Mouse (Mus musculus) heart, postnatal 25 days (tissue): ENCODE measurements at regions not wholly inside any gene's neighbourhood (a gene's known extent, or its start where the extent isn't known, plus 50 kb on each side); places are given as distances from the start of the nearest gene placed in this dataset.

Experiments
- DNase-seq: peaks from one replicate; pipeline ENCODE4 v3.0.0; 2022; ENCODE audit warnings: low spot score
- intact Hi-C: fragments of 180-260 bp; cut with DNase I; formaldehyde crosslinking; loops from one replicate; pipeline ENCODE4 v1.15.1; 2025

DNA sequence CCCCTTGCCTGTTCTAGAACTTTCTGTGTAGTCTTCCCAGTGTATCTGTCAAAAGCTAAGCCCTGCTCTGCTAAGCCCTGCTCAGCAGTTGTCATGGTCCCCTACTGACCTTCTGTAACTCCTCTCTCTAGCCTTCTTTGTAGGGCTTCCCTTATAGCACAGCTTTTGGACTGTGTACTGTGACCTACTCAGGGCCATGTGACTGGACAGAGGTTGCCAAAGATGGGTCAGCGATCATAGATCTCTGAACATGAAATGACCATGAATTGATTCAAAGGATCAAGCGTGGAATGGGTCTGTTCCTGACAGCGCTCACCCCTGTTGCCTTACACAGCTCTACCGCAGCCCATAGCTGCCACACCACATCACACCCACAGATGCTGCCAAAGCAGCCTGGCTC is 294.3 kb downstream of the Sox9 start:
- intact Hi-C loops: no loop called here
- no peak for DNase-seq

- intact Hi-C loops: no loop called here
- DNase-seq: no peak
Observed at GRCm38 (mm10) chr11:113080311-113080710, 298.3 kb downstream of the Sox9 start.

DNA sequence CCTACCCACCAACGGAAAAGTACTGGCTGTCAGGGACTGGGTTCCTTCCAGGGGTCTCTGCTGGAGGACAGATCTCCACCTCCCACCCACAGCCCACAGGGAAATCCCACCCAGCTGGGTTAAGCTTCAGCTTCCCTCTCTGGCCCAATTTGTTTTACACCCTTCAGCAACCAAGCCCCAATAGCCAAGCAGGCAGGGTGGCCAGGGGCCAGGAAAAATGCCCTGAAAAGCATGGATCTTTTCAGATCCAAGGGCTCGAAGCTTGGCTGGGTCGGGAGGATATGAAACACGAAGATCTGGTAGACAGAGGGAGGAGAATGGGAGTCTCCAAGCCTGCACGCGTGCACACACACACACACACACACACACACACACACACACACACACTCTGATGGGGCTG is 302.4 kb downstream of the Sox9 start:
- intact Hi-C loops: no loop called here
- no peak for DNase-seq

DNA sequence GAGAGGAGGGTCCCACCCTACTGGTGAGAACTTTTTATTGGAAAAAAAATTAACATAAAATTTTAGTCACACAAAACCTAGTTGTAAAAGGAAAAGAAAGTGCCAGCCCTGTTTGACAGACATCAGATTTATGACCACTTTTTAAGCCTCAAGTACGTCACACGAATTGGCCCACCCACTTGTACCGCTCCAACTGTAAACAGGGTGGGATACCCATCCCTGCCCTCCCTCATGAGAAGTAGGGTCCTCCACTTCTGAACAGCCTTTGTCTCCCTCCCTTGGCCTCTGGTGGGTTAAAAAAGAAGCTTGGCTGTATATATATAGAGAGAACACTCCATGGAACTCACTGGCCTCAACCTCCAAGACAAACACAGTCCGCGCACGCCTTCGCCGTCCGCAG is 303.5 kb downstream of the Sox9 start:
- intact Hi-C loops: no loop called here
- DNase-seq: no peak

DNA sequence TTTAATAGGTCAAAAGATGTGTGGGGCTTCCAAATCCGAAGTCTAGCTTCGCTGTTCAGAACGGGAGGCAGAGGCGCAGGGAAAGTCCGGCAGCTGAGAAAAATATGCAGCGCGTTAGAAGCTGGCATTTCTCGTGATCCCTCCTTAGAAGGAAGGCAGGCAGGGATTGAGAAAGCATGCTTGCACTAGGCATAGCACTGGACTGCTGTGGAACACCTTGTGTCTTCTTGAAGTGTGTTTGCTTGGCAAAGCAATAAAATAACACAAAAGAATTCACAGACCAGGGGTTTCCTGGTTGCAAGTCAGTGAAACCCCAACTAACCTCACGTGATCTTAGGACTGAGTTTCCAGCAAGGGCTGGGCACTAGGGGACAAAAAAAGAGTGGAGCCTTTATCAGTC is 305.1 kb downstream of the Sox9 start:
- no peak for DNase-seq
- intact Hi-C loops: no loop called here

DNA sequence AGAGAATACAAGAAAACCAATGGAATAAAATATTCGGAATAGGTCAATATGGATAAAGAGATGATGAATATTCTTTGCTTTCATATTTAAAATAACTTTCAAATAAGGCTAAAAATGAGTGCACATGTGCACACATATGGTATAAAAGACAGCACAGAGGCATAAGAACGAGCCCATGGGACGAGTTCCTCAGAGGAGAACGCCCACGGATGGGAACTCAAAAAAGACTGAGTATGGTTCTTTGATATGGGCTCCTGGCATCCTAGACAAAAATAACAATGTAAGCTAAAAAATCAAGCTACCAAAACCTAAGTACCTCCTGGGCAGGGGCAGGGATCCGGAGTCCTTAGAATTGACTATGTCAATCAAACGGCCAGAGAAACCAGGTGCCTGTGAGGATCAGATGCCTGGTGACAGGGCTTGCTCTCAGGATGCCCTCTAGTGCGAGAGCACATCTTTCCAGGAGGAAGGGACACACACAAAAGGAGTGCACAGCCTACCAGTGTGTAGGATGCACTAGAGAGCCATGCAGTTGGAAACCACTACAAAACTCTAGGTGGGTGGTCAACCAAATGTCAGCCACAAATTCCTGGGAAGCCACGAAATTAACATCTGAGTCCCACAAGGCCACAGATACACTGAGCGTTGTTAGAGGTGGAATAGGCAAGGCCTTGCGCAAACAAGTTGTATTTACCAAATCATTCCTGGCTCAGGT is 307.8 kb downstream of the Sox9 start:
- intact Hi-C loops: no loop called here
- DNase-seq: no peak

DNA sequence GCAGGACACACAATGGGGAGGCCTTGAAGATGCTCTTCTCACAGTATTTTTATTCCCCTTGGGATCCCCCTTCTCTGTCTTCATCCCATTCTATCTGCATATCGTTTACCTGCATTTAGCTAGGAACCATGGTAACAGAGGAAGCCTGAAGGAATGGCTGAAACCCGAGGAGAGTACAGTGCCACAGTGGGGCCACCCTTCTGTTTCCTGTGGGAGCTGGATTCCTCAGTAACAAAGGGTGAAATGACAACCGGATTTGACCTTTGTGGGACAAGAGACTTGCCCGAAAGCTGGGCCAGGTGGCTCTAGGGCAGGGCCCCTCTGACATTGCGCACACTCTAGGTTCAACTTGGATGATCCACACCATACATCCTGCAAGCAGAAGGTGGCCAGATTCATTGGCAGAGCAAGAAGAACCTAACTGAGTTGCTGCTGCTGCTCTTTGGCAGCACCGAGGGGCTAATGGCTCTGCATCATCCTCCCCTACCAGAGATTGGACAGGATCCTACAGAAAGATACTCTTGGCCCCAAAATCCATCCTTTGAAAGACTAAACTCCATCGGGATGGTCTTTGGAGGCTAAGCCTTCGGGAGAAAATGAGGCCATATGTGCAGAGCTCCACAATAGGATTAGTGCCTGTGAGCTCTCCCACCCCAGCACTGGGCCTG is 310.0 kb downstream of the Sox9 start:
- intact Hi-C loops: no loop called here
- DNase-seq: no peak

DNA sequence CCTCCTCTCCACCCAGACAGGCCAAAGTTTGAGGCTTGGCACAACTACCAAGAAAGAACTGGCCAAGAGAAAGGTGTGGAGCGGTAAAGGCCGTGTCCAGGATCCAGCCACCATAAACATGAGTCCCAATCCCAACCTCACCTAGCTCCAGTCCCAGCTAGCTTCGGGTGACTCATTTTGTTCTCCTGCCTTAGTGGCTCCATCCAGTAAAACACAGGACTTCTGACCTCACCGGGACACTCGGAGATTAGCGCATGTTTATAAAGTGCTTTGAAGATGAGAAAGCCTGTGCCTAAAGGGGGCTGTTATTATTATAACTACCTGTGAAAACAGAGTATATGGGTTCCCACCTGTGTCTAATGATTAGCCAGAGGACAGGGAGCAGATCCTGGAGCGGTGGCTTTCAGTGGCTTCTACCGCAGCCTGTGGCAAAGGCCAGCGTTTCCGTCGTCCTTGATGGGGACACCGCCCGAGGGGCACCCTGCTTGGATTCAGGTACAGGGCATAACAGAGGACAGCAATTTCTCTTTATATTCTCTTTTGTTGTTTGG is 311.9 kb downstream of the Sox9 start:
- no peak for DNase-seq
- intact Hi-C loops: no loop called here

GRCm38 (mm10) chr11:113095625-113096024 is 313.6 kb downstream of the Sox9 start:
- no peak for DNase-seq
- intact Hi-C loops: no loop called here

DNA sequence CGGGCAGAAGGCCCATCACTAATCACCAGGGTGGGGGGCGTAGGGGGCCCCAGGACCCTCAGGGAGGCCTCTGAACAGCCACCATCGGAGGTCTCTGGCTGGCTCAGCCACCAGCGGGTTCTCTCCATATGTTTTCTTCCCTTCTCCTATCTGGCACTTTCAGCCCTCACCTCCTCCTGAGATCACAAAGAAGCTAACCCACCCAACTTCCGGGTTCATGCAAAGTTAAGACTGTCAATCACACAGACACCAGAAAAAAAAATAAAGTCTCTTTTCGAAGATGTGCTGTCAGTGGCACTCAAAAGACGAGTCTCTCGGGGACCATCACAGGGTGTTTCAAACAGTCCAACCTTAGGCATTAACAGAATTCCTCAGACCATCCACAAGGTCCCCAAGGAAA is 314.2 kb downstream of the Sox9 start:
- intact Hi-C loops: no loop called here
- DNase-seq: no peak

- intact Hi-C loops: no loop called here
- no peak for DNase-seq
Observed at GRCm38 (mm10) chr11:113098360-113098759, 316.3 kb downstream of the Sox9 start.

GRCm38 (mm10) chr11:113100800-113101199 is 318.8 kb downstream of the Sox9 start:
- no peak for DNase-seq

GRCm38 (mm10) chr11:113101534-113101933 is 319.5 kb downstream of the Sox9 start:
- DNase-seq: peak; percentile 11
- intact Hi-C loops: no loop called here

More at GRCm38 (mm10) chr11:113100800-113101199, 318.8 kb downstream of the Sox9 start:
- intact Hi-C loops: no loop called here

DNA sequence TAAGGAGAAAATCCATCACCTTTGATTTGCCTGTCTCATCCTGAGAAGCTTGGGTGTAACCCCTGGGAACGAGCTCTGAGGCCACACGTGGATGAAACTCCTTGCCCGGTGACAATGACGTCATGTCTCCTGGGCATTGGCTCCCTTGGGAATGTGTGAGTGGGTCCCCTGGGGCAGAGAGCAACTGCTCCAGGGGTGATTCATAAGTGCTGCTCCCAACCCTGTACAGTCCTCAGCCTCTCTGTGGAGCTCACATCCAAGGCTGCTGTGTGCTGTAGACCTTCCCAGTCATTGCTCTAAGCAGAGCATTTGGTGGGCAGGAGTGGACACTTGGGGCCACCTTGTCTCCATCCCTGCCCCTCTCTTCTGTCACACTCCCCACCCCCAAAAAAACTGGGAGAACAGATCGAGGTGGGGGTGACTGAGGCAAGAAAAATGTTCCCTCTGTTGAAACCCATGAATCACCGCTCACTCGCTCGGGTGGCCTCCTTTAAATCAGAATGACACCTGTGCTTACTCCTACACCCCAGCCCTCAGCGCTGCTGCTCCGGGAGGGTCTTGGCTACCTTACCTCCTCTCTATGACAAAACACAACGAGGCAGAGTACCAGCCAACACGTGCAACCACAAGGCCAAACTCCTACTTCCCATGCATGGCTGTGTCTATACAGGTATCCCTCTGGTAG is 321.3 kb downstream of the Sox9 start:
- intact Hi-C loops: no loop called here
- no peak for DNase-seq

DNA sequence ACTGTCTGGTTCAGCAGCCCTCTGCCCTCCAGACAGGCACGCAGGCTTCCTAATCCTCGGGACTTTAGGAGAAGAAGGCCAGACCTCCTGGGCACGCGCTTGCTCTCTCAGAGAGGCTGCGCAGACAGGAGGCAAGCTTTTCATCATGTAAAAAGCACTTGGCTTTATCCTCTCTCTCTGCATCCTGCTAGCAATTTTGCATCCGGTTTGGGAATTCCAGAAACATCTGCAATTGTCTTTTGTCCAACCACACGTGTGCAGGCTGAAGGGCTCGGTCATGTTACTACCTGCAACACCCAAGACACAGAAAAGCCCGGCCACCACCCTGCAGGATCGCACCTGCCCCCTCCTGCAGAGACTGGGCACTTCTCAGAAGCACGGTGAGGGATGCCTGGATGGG is 323.3 kb downstream of the Sox9 start:
- DNase-seq: no peak
- intact Hi-C loops: no loop called here

DNA sequence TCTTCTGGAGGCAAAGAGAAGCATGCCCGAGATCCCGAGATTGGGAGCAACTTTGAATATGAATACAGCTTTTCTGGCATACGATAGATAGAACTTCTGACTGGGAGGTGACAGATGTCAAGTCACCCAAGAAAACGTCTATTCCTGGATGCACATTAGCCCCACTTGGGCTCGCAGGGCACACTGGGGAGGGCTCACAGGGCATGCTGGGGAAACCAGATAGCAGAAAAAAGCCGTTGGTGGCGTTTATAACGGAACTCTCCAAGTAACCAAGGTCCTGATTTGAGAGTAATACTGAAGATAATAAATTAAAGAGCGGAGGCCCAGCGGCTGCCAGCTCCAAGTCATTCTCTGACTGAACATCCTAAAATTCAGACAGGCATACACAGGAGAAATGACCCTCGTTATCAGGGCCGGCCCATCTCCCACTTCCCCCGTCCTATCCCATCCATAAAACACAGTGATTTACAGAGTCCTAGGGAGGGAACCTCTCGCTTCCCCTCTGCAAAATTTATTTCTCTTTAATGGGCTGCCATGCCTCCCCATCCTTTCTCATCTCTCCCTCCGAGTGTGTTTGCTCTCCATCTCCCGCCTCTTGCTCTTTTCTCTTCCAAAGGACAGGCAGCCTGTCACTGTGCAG is 325.3 kb downstream of the Sox9 start:
- intact Hi-C loops: no loop called here
- DNase-seq: no peak

DNA sequence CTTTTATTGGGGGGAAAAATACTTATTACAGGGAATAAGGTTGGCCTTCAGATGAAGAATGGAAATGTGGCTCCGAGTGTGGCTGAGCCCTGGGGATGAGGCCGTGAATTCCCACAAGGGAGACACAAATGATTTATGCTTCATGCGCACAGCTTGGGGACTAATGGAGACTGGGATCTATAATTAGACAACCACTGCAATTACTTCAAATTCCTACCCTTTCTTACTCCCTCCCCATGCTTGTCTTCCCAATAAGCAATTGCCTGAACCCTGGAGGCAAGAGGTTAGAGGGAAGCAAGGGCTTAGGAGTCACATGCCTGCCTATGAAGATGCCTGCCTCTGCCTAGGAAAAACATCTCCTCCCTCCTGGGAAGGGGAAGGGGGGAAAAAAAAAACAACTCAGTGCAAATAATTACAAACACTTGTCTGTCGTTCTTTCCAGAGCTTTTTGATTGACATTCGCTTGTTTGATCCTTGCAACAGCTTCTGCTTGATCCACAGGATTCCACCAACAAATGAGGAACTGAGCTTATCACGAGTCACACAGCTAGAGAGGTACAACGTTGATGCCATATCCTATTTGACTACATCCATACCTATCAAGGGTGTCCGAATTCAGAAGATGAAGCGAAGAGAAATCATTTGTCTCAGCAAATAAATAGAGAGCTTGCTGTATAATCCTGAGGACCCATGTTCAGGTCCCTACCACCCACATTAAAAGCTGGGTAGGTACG is 326.1 kb downstream of the Sox9 start:
- no peak for DNase-seq
- intact Hi-C loops: no loop called here

DNA sequence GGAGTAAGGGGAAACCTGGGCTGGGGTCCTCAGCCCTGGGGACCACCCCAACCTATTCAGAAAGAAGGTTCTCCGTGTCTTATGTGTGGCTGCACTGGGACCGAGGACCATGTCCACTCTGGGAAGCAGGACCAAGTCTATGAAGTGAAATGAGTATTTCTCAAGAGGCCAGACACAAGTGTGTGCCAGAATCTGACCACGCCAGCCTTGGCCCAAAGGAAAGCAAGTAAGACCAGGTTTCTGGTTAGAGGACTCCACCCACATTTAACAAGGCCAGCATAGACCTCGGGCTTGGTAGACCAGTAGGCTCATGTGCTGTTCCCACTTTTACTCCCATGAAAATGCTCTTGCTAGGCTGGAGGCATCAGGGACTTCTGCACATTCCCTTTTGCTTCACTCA is 327.1 kb downstream of the Sox9 start:
- DNase-seq: no peak
- intact Hi-C loops: no loop called here

- no peak for DNase-seq
- intact Hi-C loops: no loop called here
Observed at GRCm38 (mm10) chr11:113113220-113113817, 331.3 kb downstream of the Sox9 start.
